Mouse (Mus musculus) intestine, postnatal 0 days (tissue): ENCODE results near the gene Bcs1l. TPM values are rescaled to one million over a fixed set of nuclear protein-coding genes. Genes with fewer than 3 reads are reported as not detected.

Experiments
- ATAC-seq: fragments of 200-750 bp; cut with Nextera tagmentation; 2 replicates; pipeline ENCODE4 v1.8.0; 2017; ENCODE audit warnings: mild to moderate bottlenecking, moderate TSS enrichment, moderate library complexity
- H3K27ac ChIP-seq: fragments of 300-500 bp; sonication (generic); 2 replicates; pipeline ENCODE4 v1.5.1; 2014; ENCODE audit warnings: mild to moderate bottlenecking, low read depth, low read length, moderate library complexity
- H3K27me3 ChIP-seq: fragments of 300-500 bp; sonication (generic); replicated peaks from 2 replicates; pipeline ENCODE4 v1.6.1; 2014; ENCODE audit warnings: low read length, mixed read lengths; ENCODE audit not compliant: control insufficient read depth, insufficient read depth
- H3K36me3 ChIP-seq: fragments of 300-500 bp; sonication (generic); 2 replicates; pipeline ENCODE4 v1.6.1; 2014; ENCODE audit warnings: mild to moderate bottlenecking, moderate library complexity; ENCODE audit not compliant: control insufficient read depth, insufficient read depth
- H3K4me1 ChIP-seq: fragments of 300-500 bp; sonication (generic); replicated peaks from 2 replicates; pipeline ENCODE4 v1.6.1; 2014; ENCODE audit warnings: antibody characterized with exemption, low read length, mixed read lengths; ENCODE audit not compliant: control insufficient read depth, insufficient read depth
- H3K4me2 ChIP-seq: fragments of 300-500 bp; sonication (generic); replicated peaks from 2 replicates; pipeline ENCODE4 v1.6.1; 2014; ENCODE audit warnings: low read depth, mild to moderate bottlenecking, moderate library complexity
- H3K4me3 ChIP-seq: fragments of 300-500 bp; sonication (generic); 2 replicates; pipeline ENCODE4 v1.5.1; 2014; ENCODE audit warnings: low read depth, low read length
- H3K9ac ChIP-seq: fragments of 300-500 bp; sonication (generic); 2 replicates; pipeline ENCODE4 v1.6.1; 2014; ENCODE audit warnings: mild to moderate bottlenecking, low read depth, low read length
- H3K9me3 ChIP-seq: fragments of 300-500 bp; sonication (generic); 2 replicates; pipeline ENCODE4 v1.6.1; 2016; ENCODE audit warnings: mixed run types; ENCODE audit not compliant: control insufficient read depth
- CTCF ChIP-seq: sonication (generic); IDR thresholded peaks from 2 replicates; pipeline ENCODE4 v1.5.1; 2016; ENCODE audit warnings: low read depth, mild to moderate bottlenecking, control low read depth, antibody characterized with exemption, moderate library complexity
- WGBS: fragments of 180-500 bp; shearing (Covaris S2); extraction: QIAGEN DNeasy Blood & Tissue Kit; methylation state at CpG from one replicate; pipeline ENCODE4 v1.1.7; 2014; 5-methylcytosine and 5-hydroxymethylcytosine counted together
- polyA plus RNA-seq: library from polyadenylated mRNA; unstranded; fragments of >200 nt; fragmentation: Nextera tagmentation; extraction: Ambion mirVana; gene quantifications from 2 replicates; pipeline ENCODE4 v1.2.1, GENCODE M21; 2015

Bcs1l gene
- polyA plus RNA-seq, result 5.1 and 6.0 TPM in 2 replicates

DNA sequence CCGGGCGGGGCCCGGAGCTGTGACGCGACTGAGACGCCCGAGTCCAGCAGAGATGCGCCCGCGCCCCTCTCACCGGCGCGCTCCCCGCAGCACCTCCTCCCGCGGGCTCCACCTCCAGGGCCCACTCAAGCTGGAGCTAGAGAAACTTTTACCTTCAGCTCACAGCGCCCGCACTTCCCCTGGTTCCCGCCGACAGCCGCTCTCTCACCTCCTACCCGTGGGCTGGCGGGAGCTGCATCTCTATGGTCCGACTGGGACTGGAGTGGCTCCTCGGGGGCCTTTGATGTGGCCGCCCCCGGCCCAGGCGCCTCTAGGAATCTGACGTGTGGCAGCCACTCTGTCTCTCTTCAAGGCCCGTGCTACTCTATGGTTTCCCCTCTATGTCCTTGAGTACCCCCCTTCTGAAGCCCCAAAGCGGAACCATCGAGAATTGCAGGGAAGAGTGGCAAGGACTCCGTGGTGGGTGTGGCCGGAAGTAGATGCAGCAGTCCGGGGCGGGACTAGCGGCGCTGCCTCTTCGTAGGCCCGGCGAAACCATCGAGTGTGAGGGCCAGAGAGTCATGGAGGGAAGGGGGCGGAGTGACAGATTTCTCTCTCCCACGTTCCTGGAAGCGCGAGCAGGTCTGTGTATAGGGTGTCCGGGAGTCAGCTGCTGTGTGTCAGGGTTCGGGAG is at the start of gene Bcs1l, which contains the start of gene Zfp142:
Gene Bcs1l, plus strand, starts transcription at position 517 of the 673 bp plus-strand sequence.
Gene Zfp142, minus strand, starts transcription at position 474 of the 673 bp plus-strand sequence.
- H3K4me2 ChIP-seq, result peak within 1 kb of the TSS; percentile 71
- WGBS, result under 1% methylated on average over 48 of the region's 48 CpGs

DNA sequence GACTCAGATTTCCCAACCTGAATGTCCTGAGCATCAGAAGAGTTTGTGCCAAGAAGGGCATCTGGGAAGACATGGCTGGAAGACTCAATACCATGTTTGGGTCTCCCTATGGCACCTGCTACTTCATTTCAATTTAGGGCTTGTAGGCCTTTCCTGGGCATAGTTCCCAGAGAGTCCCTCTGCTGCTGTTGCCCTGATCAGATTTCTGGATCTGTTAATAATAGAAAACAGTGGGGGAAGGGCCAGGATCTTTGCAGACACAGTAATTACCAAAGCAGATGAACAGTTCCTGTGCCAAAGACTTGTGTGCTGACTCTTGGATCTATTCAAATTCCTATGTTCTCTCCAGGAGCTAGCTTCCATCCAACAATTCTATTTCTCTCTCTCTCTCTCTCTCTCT is 49.4 kb upstream of the Bcs1l start:
- no peaks in the 10 kb centered on the region for H3K4me1 ChIP-seq
- no peak for TF ChIP-seq CTCF
- no peak for ATAC-seq

More for the DNA sequence above, at the start of gene Bcs1l, which contains the start of gene Zfp142:
- H3K27ac ChIP-seq, result peak within 1 kb of the TSS; percentile 68
- ATAC-seq, result peak; percentile 96
- H3K9me3 ChIP-seq, result no peaks in the 10 kb centered on the region
- peak within 1 kb of the TSS; percentile 89 for H3K4me3 ChIP-seq
- peaks cover 19% of the 10 kb centered on the region for H3K36me3 ChIP-seq
- no peaks in the 10 kb centered on the region for H3K27me3 ChIP-seq
- peak within 1 kb of the TSS; percentile 65 for H3K9ac ChIP-seq
- H3K4me1 ChIP-seq, result peaks cover 3% of the 10 kb centered on the region; the same call in 1 of the 2 replicates
- peak; percentile 42 for TF ChIP-seq CTCF

GRCm38 (mm10) chr1:74542451-74542961 is 45.6 kb upstream of the Bcs1l start, which contains the start of gene Plcd4:
TSS of gene Plcd4 (plus strand) at chr1:74542888.
- no peak for TF ChIP-seq CTCF
- H3K27me3 ChIP-seq, result no peaks in the 10 kb centered on the region
- no peak within 1 kb of the TSS for H3K9ac ChIP-seq
- H3K36me3 ChIP-seq, result no peaks in the 10 kb centered on the region
- ATAC-seq, result no peak
- H3K4me2 ChIP-seq, result 0 out of 2 replicates have a peak within 1 kb of the TSS, but pooled peaks have one; percentile 6
- no peak within 1 kb of the TSS for H3K27ac ChIP-seq
- WGBS, result 11% methylated on average over 6 of the region's 6 CpGs
- no peaks in the 10 kb centered on the region for H3K4me1 ChIP-seq
- H3K4me3 ChIP-seq, result no peak within 1 kb of the TSS
- no peaks in the 10 kb centered on the region for H3K9me3 ChIP-seq

More for the DNA sequence above, 49.4 kb upstream of the Bcs1l start:
- Histone ChIP-seq H3K9ac (no peak overlapping the region), H3K4me2 (no peak overlapping the region), H3K27ac (no peak overlapping the region), H3K4me3 (no peak overlapping the region), H3K27me3 (no peaks in the 10 kb centered on the region), H3K9me3 (no peaks in the 10 kb centered on the region), H3K36me3 (no peaks in the 10 kb centered on the region)

GRCm38 (mm10) chr1:74544184-74544583 is 43.9 kb upstream of the Bcs1l start, which contains the start of gene Usp37:
TSS of gene Usp37 (minus strand) at chr1:74544284.
- no peaks in the 10 kb centered on the region for H3K4me1 ChIP-seq
- no peak for TF ChIP-seq CTCF
- no peak within 1 kb of the TSS for H3K4me2 ChIP-seq
- H3K4me3 ChIP-seq, result no peak within 1 kb of the TSS
- no peak within 1 kb of the TSS for H3K27ac ChIP-seq
- ATAC-seq, result no peak
- no peak within 1 kb of the TSS for H3K9ac ChIP-seq
- no peaks in the 10 kb centered on the region for H3K36me3 ChIP-seq
- WGBS, result 87% methylated on average over 4 of the region's 4 CpGs
- H3K9me3 ChIP-seq, result no peaks in the 10 kb centered on the region
- H3K27me3 ChIP-seq, result no peaks in the 10 kb centered on the region

DNA sequence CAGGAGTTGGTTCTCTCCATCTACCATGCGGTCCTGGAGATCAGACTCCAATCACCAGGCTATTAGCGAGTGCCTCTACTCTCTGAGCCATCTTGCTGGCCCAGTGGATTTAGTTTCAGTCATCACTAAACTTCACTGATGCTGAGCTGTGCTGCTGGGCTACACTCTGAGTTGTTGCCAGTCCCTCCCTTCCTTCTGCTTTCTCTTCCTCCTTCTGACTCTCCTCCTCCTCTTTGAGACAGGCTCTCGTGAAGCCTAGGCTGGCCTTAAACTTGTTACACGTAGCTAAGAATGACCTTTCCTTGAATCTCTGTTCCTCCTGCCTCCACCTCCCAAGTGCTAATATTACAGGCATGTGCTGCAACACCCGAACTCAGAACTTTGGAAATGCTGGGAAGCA is 29.0 kb upstream of the Bcs1l start:
- WGBS, result 85% methylated on average over 5 of the region's 5 CpGs
- Histone ChIP-seq H3K4me1 (no peaks in the 10 kb centered on the region), H3K27me3 (no peaks in the 10 kb centered on the region), H3K27ac (no peak overlapping the region), H3K4me3 (no peak overlapping the region), H3K9me3 (no peaks in the 10 kb centered on the region), H3K36me3 (0 out of 2 replicates have a peak, but pooled peaks cover under 1% of the 10 kb centered on the region), H3K4me2 (no peak overlapping the region), H3K9ac (no peak overlapping the region)
- ATAC-seq, result no peak
- no peak for TF ChIP-seq CTCF

DNA sequence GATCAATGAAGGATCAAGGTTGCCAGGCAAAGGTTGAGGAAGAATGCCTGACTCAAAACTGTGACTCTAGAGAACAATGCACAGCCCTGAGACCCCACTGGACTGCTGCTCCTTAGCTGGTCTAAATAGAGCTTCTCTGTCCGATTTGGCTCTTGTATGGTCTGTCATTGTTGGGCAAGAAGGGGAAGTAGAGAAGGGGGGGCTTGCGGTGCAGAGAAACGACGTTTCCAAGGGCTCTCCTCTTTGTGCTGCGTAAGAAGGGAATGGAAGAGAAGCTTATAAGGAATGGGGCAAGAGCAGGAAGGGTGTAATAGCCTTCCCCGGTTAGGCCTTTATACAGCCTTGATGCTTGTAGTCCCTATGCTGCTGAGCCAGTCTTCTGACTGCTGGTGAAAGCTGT is 22.3 kb upstream of the Bcs1l start:
- Histone ChIP-seq H3K4me3 (no peak overlapping the region), H3K4me2 (no peak overlapping the region), H3K9me3 (no peaks in the 10 kb centered on the region), H3K27me3 (no peaks in the 10 kb centered on the region), H3K4me1 (no peaks in the 10 kb centered on the region), H3K36me3 (peaks cover 63% of the 10 kb centered on the region), H3K9ac (no peak overlapping the region), H3K27ac (no peak overlapping the region)
- WGBS, result 91% methylated on average over 6 of the region's 6 CpGs
- ATAC-seq, result no peak
- no peak for TF ChIP-seq CTCF
